Mouse (Mus musculus): ENCODE data around the gene Map6d1. TPM values are rescaled to one million over a fixed set of nuclear protein-coding genes. Genes with fewer than 3 reads are reported as not detected.

Map6d1 gene
- polyA plus RNA-seq, 1 experiment from 2014 or later = 1.1 TPM

DNA sequence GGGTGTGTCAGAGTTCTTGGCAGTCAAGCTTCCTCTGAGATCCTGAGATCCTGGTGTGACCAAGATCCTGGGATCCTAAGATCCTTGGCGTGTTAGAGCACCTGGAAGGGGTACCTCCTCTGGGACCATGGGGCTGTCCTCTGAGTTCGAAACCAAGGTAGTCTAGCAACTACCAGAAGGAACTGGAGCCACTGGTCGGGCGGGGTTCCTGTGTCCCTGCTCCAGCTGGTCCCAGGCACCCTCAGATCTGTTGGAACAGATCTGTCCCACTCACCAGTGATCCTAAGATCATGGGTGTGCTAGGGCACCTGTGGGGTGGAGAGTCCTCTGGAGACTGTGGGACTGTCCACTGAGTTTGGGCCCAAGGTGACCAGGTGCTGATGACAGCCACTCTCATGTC, 14.5 kb downstream of the Map6d1 start:
- H3K27me3 ChIP-seq (ENCODE audit: control insufficient read depth, insufficient read depth, low read length) = no peaks in the 10 kb centered on the region
- H3K36me3 ChIP-seq (ENCODE audit: control insufficient read depth, insufficient read depth, low read length) = peaks cover 77% of the 10 kb centered on the region
- peaks cover 2 to 13% of the 10 kb centered on the region in 2 experiments; a peak in 2 of 4 replicates for H3K4me1 ChIP-seq (ENCODE audit: control insufficient read depth in 2 of 2, insufficient read depth in 2 of 2, low read length in 2 of 2)
- no peak overlapping the region for H3K27ac ChIP-seq (replicated peaks in 1 of 2; ENCODE audit: control insufficient read depth in 1 of 2, insufficient read depth in 1 of 2, low read depth in 2 of 2, low read length in 2 of 2)
- 89% methylated on average over 4 of the region's 4 CpGs for WGBS
- no peak overlapping the region for H3K4me2 ChIP-seq (ENCODE audit: low read length)
- no peaks in the 10 kb centered on the region for H3K9me3 ChIP-seq (ENCODE audit: control insufficient read depth, low read length)
- ATAC-seq (ENCODE audit: insufficient number of reproducible peaks, insufficient read depth, low FRiP score, low read depth) = peak; percentile 26; the same call in 1 of the 2 replicates
- H3K4me3 ChIP-seq (ENCODE audit: control insufficient read depth in 1 of 2, insufficient read depth in 1 of 2, low read depth in 1 of 2, low read length in 2 of 2) = no peak overlapping the region
- H3K9ac ChIP-seq (ENCODE audit: low read length) = no peak overlapping the region

DNA sequence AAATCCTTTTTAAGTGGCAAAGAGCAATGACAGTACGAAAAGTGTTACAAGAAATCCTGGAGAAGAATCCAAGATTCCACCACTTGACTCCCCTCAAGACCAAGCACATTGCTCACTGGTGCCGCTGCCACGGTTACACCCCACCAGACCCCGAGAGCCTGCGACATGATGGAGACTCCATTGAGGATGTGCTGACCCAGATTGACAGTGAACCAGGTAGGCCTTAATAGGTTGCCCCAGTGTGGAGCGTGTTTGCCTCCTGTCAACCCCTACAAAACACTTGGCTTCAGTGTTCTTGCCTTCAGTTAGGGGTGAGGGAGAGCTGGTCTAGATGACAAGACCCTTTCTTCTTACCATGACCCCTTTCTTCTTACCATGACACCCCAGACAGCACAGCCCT, 18.4 kb downstream of the Map6d1 start:
- Histone ChIP-seq H3K9ac (ENCODE audit: low read length) (no peak overlapping the region), H3K4me3 (ENCODE audit: control insufficient read depth in 1 of 2, insufficient read depth in 1 of 2, low read depth in 1 of 2, low read length in 2 of 2) (no peak overlapping the region), H3K9me3 (ENCODE audit: control insufficient read depth, low read length) (no peaks in the 10 kb centered on the region), H3K4me2 (ENCODE audit: low read length) (no peak overlapping the region), H3K4me1 (ENCODE audit: control insufficient read depth in 2 of 2, insufficient read depth in 2 of 2, low read length in 2 of 2) (peaks cover 2 to 11% of the 10 kb centered on the region in 2 experiments; a peak in 2 of 4 replicates), H3K27ac (replicated peaks in 1 of 2; ENCODE audit: control insufficient read depth in 1 of 2, insufficient read depth in 1 of 2, low read depth in 2 of 2, low read length in 2 of 2) (no peak overlapping the region), H3K36me3 (ENCODE audit: control insufficient read depth, insufficient read depth, low read length) (peaks cover 77% of the 10 kb centered on the region), H3K27me3 (ENCODE audit: control insufficient read depth, insufficient read depth, low read length) (no peaks in the 10 kb centered on the region)
- WGBS = 95% methylated on average over 6 of the region's 6 CpGs
- no peak for ATAC-seq (ENCODE audit: insufficient number of reproducible peaks, insufficient read depth, low FRiP score, low read depth)

DNA sequence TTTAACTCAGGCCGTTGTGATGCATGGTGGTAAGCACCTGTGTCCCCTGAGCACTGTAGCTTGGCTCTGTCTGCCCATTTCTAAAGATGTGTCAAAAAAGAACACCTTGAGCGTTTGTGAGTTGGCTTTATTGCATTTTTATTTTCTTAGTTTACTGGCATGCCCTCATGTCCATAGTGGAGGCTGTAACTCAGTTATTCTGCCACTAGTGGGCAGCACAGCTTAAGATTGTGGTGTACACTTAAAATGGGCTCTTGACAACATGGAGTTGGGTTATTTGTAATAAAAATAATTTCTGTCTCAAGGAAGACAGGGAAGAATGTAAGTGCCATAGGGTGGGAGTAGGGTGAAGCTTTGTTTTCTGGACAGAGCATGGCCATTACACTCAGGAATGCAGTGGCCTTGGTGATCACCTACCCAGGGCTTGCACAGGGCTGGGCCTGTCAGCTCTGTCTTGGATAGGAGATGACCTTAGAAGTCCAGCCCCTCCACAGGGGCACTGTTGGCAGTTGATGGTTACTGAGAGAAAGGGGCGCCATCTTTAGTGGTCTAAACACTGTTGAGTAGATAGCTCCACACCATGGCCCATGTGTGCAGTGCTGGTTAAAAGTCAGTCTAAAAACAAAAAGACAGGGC, 27.4 kb downstream of the Map6d1 start:
- Histone ChIP-seq H3K27ac (replicated peaks in 1 of 2; ENCODE audit: control insufficient read depth in 1 of 2, insufficient read depth in 1 of 2, low read depth in 2 of 2, low read length in 2 of 2) (no peak overlapping the region), H3K4me2 (ENCODE audit: low read length) (no peak overlapping the region), H3K4me1 (ENCODE audit: control insufficient read depth in 2 of 2, insufficient read depth in 2 of 2, low read length in 2 of 2) (no peaks in the 10 kb centered on the region), H3K27me3 (ENCODE audit: control insufficient read depth, insufficient read depth, low read length) (no peaks in the 10 kb centered on the region), H3K36me3 (ENCODE audit: control insufficient read depth, insufficient read depth, low read length) (peaks cover 97% of the 10 kb centered on the region), H3K9me3 (ENCODE audit: control insufficient read depth, low read length) (no peaks in the 10 kb centered on the region), H3K9ac (ENCODE audit: low read length) (no peak overlapping the region), H3K4me3 (ENCODE audit: control insufficient read depth in 1 of 2, insufficient read depth in 1 of 2, low read depth in 1 of 2, low read length in 2 of 2) (no peak overlapping the region)
- no peak for ATAC-seq (ENCODE audit: insufficient number of reproducible peaks, insufficient read depth, low FRiP score, low read depth)
- WGBS = 81% methylated on average over 3 of the region's 3 CpGs

DNA sequence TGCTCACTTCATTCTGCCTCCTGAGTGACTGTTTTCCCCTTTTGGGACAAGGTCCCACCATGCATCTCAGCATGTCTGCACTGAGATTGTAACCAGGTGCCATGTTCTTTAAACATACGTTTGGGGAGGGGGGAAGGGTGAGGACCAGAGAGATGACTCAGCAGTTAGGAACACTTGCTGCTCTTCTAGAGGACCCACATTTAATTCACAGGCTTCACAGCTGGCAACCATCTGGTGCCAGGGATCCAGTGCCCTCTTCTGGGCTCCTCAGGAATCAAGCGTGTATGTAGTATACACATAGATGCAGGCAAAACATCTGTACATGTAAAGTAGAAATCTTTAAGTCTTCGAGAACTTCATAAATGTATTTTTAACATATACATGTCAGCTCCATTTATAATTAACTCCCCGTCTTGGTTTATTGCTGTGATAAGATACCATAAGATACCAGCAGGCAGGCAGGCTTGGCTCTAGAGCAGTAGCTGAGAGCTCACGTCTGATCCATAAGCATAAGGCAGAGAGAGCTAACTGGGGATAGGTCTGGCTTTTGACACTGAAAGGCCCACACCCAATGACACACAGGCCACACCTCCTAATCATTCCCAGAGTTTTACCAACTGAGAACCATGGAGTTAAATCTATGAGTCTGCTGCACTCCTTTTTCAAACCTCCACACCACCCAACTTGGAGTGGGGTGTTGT, 41.5 kb downstream of the Map6d1 start:
- ATAC-seq (ENCODE audit: insufficient number of reproducible peaks, insufficient read depth, low FRiP score, low read depth) = no peak
- no peak overlapping the region for H3K27ac ChIP-seq (replicated peaks in 1 of 2; ENCODE audit: control insufficient read depth in 1 of 2, insufficient read depth in 1 of 2, low read depth in 2 of 2, low read length in 2 of 2)
- H3K27me3 ChIP-seq (ENCODE audit: control insufficient read depth, insufficient read depth, low read length) = no peaks in the 10 kb centered on the region
- peaks cover 94% of the 10 kb centered on the region for H3K36me3 ChIP-seq (ENCODE audit: control insufficient read depth, insufficient read depth, low read length)
- no peaks in the 10 kb centered on the region for H3K4me1 ChIP-seq (ENCODE audit: control insufficient read depth in 2 of 2, insufficient read depth in 2 of 2, low read length in 2 of 2)
- no peak overlapping the region for H3K4me2 ChIP-seq (ENCODE audit: low read length)
- no peaks in the 10 kb centered on the region for H3K9me3 ChIP-seq (ENCODE audit: control insufficient read depth, low read length)
- WGBS = 82% methylated on average over 5 of the region's 5 CpGs
- H3K9ac ChIP-seq (ENCODE audit: low read length) = no peak overlapping the region
- no peak overlapping the region for H3K4me3 ChIP-seq (ENCODE audit: control insufficient read depth in 1 of 2, insufficient read depth in 1 of 2, low read depth in 1 of 2, low read length in 2 of 2)

DNA sequence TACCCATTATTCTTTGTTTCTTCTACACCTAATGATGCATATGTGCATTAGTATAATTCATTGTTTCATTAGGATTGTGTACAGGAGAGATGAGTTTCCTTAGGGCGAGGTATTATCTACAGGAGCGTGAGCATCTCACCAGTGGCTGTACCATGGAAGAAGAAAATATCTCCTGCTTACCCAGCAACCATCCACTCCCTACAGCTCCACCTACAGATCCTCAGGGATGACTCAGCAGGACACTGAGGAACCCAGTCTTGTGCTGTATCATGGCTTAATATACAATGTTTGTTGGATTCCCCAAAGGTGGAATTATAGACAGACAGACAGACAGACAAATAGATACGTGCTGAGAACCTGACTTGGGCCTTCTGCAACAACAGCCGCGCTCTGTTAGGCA, 44.2 kb downstream of the Map6d1 start:
- Histone ChIP-seq H3K9me3 (ENCODE audit: control insufficient read depth, low read length) (no peaks in the 10 kb centered on the region), H3K9ac (ENCODE audit: low read length) (no peak overlapping the region), H3K27ac (replicated peaks in 1 of 2; ENCODE audit: control insufficient read depth in 1 of 2, insufficient read depth in 1 of 2, low read depth in 2 of 2, low read length in 2 of 2) (no peak overlapping the region), H3K36me3 (ENCODE audit: control insufficient read depth, insufficient read depth, low read length) (peaks cover 96% of the 10 kb centered on the region), H3K27me3 (ENCODE audit: control insufficient read depth, insufficient read depth, low read length) (no peaks in the 10 kb centered on the region), H3K4me3 (ENCODE audit: control insufficient read depth in 1 of 2, insufficient read depth in 1 of 2, low read depth in 1 of 2, low read length in 2 of 2) (no peak overlapping the region), H3K4me1 (ENCODE audit: control insufficient read depth in 2 of 2, insufficient read depth in 2 of 2, low read length in 2 of 2) (no peaks in the 10 kb centered on the region), H3K4me2 (ENCODE audit: low read length) (no peak overlapping the region)
- ATAC-seq (ENCODE audit: insufficient number of reproducible peaks, insufficient read depth, low FRiP score, low read depth) = no peak
- 94% methylated on average over 5 of the region's 5 CpGs for WGBS

DNA sequence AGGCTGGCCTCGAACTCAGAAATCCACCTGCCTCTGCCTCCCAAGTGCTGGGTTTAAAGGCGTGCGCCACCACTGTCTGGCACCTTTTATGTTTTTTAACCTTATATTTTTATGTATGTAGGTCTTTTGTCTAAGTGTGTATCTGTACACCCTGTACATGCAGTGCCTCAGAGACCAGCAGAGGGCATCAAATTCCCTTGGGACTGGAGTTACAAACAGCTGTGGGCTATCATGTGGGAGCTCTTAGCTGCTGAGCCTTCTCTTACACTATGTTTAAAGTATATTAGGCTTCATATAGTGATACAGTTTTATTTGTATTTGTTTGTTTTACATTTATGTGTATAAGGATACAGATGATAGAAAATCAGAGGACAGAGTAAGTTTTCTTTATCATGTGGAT, 45.6 kb downstream of the Map6d1 start:
- H3K4me2 ChIP-seq (ENCODE audit: low read length) = no peak overlapping the region
- ATAC-seq (ENCODE audit: insufficient number of reproducible peaks, insufficient read depth, low FRiP score, low read depth) = no peak
- H3K9me3 ChIP-seq (ENCODE audit: control insufficient read depth, low read length) = no peaks in the 10 kb centered on the region
- WGBS = 96% methylated on average over 3 of the region's 3 CpGs
- H3K4me3 ChIP-seq (ENCODE audit: control insufficient read depth in 1 of 2, insufficient read depth in 1 of 2, low read depth in 1 of 2, low read length in 2 of 2) = no peak overlapping the region
- no peak overlapping the region for H3K27ac ChIP-seq (replicated peaks in 1 of 2; ENCODE audit: control insufficient read depth in 1 of 2, insufficient read depth in 1 of 2, low read depth in 2 of 2, low read length in 2 of 2)
- H3K4me1 ChIP-seq (ENCODE audit: control insufficient read depth in 2 of 2, insufficient read depth in 2 of 2, low read length in 2 of 2) = no peaks in the 10 kb centered on the region
- H3K9ac ChIP-seq (ENCODE audit: low read length) = no peak overlapping the region
- H3K36me3 ChIP-seq (ENCODE audit: control insufficient read depth, insufficient read depth, low read length) = peaks cover 98% of the 10 kb centered on the region
- H3K27me3 ChIP-seq (ENCODE audit: control insufficient read depth, insufficient read depth, low read length) = no peaks in the 10 kb centered on the region

DNA sequence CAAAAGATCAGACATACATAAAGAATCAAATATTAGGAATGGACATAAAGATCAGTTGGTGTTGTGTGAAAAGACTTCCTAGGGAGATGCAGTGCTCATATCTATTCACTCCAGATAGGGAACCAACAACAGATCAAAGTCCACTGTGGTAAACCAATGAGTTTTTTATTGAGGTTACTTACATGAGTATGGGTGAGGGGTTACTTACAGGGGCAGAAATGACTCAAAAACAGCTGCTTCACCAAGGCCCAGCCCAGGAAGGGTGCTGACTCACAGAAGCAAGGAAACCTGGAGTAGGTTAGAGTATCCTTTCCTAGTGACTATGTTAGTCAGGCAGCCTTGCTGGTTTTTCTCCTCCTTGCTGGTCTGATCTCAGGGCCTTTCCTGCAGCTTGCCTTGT, 49.1 kb downstream of the Map6d1 start:
- Histone ChIP-seq H3K4me1 (ENCODE audit: control insufficient read depth in 2 of 2, insufficient read depth in 2 of 2, low read length in 2 of 2) (no peaks in the 10 kb centered on the region), H3K9me3 (ENCODE audit: control insufficient read depth, low read length) (no peaks in the 10 kb centered on the region), H3K9ac (ENCODE audit: low read length) (no peak overlapping the region), H3K27ac (replicated peaks in 1 of 2; ENCODE audit: control insufficient read depth in 1 of 2, insufficient read depth in 1 of 2, low read depth in 2 of 2, low read length in 2 of 2) (no peak overlapping the region), H3K27me3 (ENCODE audit: control insufficient read depth, insufficient read depth, low read length) (no peaks in the 10 kb centered on the region), H3K4me3 (ENCODE audit: control insufficient read depth in 1 of 2, insufficient read depth in 1 of 2, low read depth in 1 of 2, low read length in 2 of 2) (no peak overlapping the region), H3K36me3 (ENCODE audit: control insufficient read depth, insufficient read depth, low read length) (peaks cover 94% of the 10 kb centered on the region), H3K4me2 (ENCODE audit: low read length) (no peak overlapping the region)
- no peak for ATAC-seq (ENCODE audit: insufficient number of reproducible peaks, insufficient read depth, low FRiP score, low read depth)
